Mouse (Mus musculus) liver, embryonic 11.5 days (tissue): ENCODE data around the gene Dll1. TPM values are rescaled to one million over a fixed set of nuclear protein-coding genes. Genes with fewer than 3 reads are reported as not detected.
A peak's percentile ranks its signal among the peaks of the same experiment; 100 is the strongest.

Experiments used
- ATAC-seq: fragments of 200-750 bp; cut with Nextera tagmentation; replicated peaks from 2 replicates; pipeline ENCODE4 v1.8.0; 2017; ENCODE audit warnings: moderate number of reproducible peaks, mild to moderate bottlenecking, moderate TSS enrichment, moderate library complexity; ENCODE audit not compliant: low FRiP score
- DNase-seq: peaks from one replicate; pipeline ENCODE4 v3.0.0-alpha.2; 2017; ENCODE audit warnings: low spot score
- H3K27ac ChIP-seq: fragments of 300-500 bp; sonication (generic); 2 replicates; pipeline ENCODE4 v1.5.1; 2014; ENCODE audit warnings: mild to moderate bottlenecking, low read depth, low read length, control low read depth
- H3K27me3 ChIP-seq: fragments of 300-500 bp; sonication (generic); replicated peaks from 2 replicates; pipeline ENCODE4 v1.6.1; 2014; ENCODE audit warnings: low read length, mixed read lengths; ENCODE audit not compliant: control insufficient read depth, insufficient read depth
- H3K36me3 ChIP-seq: fragments of 300-500 bp; sonication (generic); 2 replicates; pipeline ENCODE4 v1.6.1; 2014; ENCODE audit warnings: mild to moderate bottlenecking, low read length, moderate library complexity, mixed read lengths; ENCODE audit not compliant: control insufficient read depth, insufficient read depth
- H3K4me1 ChIP-seq: fragments of 300-500 bp; sonication (generic); replicated peaks from 2 replicates; pipeline ENCODE4 v1.6.1; 2014; ENCODE audit warnings: low read length, mixed read lengths; ENCODE audit not compliant: control insufficient read depth, insufficient read depth
- H3K4me2 ChIP-seq: fragments of 300-500 bp; sonication (generic); 2 replicates; pipeline ENCODE4 v1.6.1; 2014; ENCODE audit warnings: mild to moderate bottlenecking, control low read depth, moderate library complexity
- H3K4me3 ChIP-seq: fragments of 300-500 bp; sonication (generic); 2 replicates; pipeline ENCODE4 v1.5.1; 2014; ENCODE audit warnings: low read depth, low read length, control low read depth
- H3K9ac ChIP-seq: fragments of 300-500 bp; sonication (generic); 2 replicates; pipeline ENCODE4 v1.6.1; 2014; ENCODE audit warnings: low read depth, low read length, control low read depth
- H3K9me3 ChIP-seq: fragments of 300-500 bp; sonication (generic); 2 replicates; pipeline ENCODE4 v1.6.1; 2016; ENCODE audit warnings: low read length, inconsistent platforms, mixed read lengths; ENCODE audit not compliant: control insufficient read depth
- WGBS: fragments of 180-500 bp; shearing (Covaris S2); extraction: QIAGEN DNeasy Blood & Tissue Kit; methylation state at CpG from one replicate; pipeline ENCODE4 v1.1.7; 2014; 5-methylcytosine and 5-hydroxymethylcytosine counted together
- polyA plus RNA-seq: library from polyadenylated mRNA; unstranded; fragments of >200 nt; fragmentation: Nextera tagmentation; extraction: Ambion mirVana; gene quantifications from 2 replicates; pipeline ENCODE4 v1.2.1, GENCODE M21; 2014

Gene Dll1
- polyA plus RNA-seq, 1 experiment from 2014 or later: 2.2 TPM

GRCm38 (mm10) chr17:15356526-15356925 is 20.1 kb downstream of the Dll1 start:
- no peak overlapping the region for H3K27ac ChIP-seq
- H3K36me3 ChIP-seq: no peaks in the 10 kb centered on the region
- H3K9ac ChIP-seq: no peak overlapping the region
- ATAC-seq: no peak
- WGBS: 80% methylated on average over 5 of the region's 5 CpGs
- no peak for DNase-seq
- no peaks in the 10 kb centered on the region for H3K27me3 ChIP-seq
- no peak overlapping the region for H3K4me3 ChIP-seq
- no peaks in the 10 kb centered on the region for H3K9me3 ChIP-seq
- no peaks in the 10 kb centered on the region for H3K4me1 ChIP-seq
- H3K4me2 ChIP-seq: no peak overlapping the region

- ATAC-seq (no peak), DNase-seq (no peak)
- Histone ChIP-seq H3K27me3 (no peaks in the 10 kb centered on the region), H3K4me2 (no peak overlapping the region), H3K36me3 (no peaks in the 10 kb centered on the region), H3K9me3 (no peaks in the 10 kb centered on the region), H3K4me3 (no peak overlapping the region), H3K27ac (no peak overlapping the region), H3K9ac (no peak overlapping the region), H3K4me1 (no peaks in the 10 kb centered on the region)
- WGBS: 86% methylated on average over 3 of the region's 3 CpGs
These were observed 21.6 kb downstream of the Dll1 start for GRCm38 (mm10) chr17:15355072-15355471.

GRCm38 (mm10) chr17:15354006-15354405 is 22.7 kb downstream of the Dll1 start:
- Histone ChIP-seq H3K36me3 (no peaks in the 10 kb centered on the region), H3K27ac (no peak overlapping the region), H3K4me1 (no peaks in the 10 kb centered on the region), H3K27me3 (no peaks in the 10 kb centered on the region), H3K9ac (no peak overlapping the region), H3K9me3 (no peaks in the 10 kb centered on the region), H3K4me3 (no peak overlapping the region), H3K4me2 (no peak overlapping the region)
- ATAC-seq (no peak), DNase-seq (no peak)
- WGBS: 76% methylated on average over 2 of the region's 2 CpGs

GRCm38 (mm10) chr17:15352869-15353610 is 23.6 kb downstream of the Dll1 start:
- no peak for DNase-seq
- no peaks in the 10 kb centered on the region for H3K9me3 ChIP-seq
- H3K27ac ChIP-seq: no peak overlapping the region
- no peaks in the 10 kb centered on the region for H3K36me3 ChIP-seq
- WGBS: 62% methylated on average over 10 of the region's 10 CpGs
- H3K27me3 ChIP-seq: no peaks in the 10 kb centered on the region
- no peak overlapping the region for H3K4me3 ChIP-seq
- H3K4me1 ChIP-seq: no peaks in the 10 kb centered on the region
- ATAC-seq: no peak
- no peak overlapping the region for H3K4me2 ChIP-seq
- H3K9ac ChIP-seq: no peak overlapping the region

- no peak overlapping the region for H3K4me2 ChIP-seq
- H3K9me3 ChIP-seq: no peaks in the 10 kb centered on the region
- ATAC-seq (no peak), DNase-seq (no peak)
- no peak overlapping the region for H3K4me3 ChIP-seq
- H3K9ac ChIP-seq: no peak overlapping the region
- H3K27ac ChIP-seq: no peak overlapping the region
- H3K4me1 ChIP-seq: no peaks in the 10 kb centered on the region
- H3K27me3 ChIP-seq: no peaks in the 10 kb centered on the region
- H3K36me3 ChIP-seq: no peaks in the 10 kb centered on the region
- WGBS: 81% methylated on average over 2 of the region's 2 CpGs
These were observed 26.5 kb downstream of the Dll1 start for GRCm38 (mm10) chr17:15350152-15350551.

GRCm38 (mm10) chr17:15343071-15343822 is 33.4 kb downstream of the Dll1 start:
- H3K4me2 ChIP-seq: peak overlapping the region; percentile 21; the same call in 1 of the 2 replicates
- no peaks in the 10 kb centered on the region for H3K4me1 ChIP-seq
- no peak overlapping the region for H3K4me3 ChIP-seq
- no peaks in the 10 kb centered on the region for H3K36me3 ChIP-seq
- H3K27me3 ChIP-seq: no peaks in the 10 kb centered on the region
- H3K27ac ChIP-seq: no peak overlapping the region
- H3K9ac ChIP-seq: no peak overlapping the region
- DNase-seq: no peak
- H3K9me3 ChIP-seq: no peaks in the 10 kb centered on the region
- no peak; the same call in 1 of the 2 replicates for ATAC-seq
- 37% methylated on average over 14 of the region's 14 CpGs for WGBS

- Histone ChIP-seq H3K27ac (no peak overlapping the region), H3K4me2 (no peak overlapping the region), H3K4me3 (no peak overlapping the region), H3K27me3 (no peaks in the 10 kb centered on the region), H3K9ac (no peak overlapping the region), H3K36me3 (no peaks in the 10 kb centered on the region), H3K4me1 (no peaks in the 10 kb centered on the region), H3K9me3 (no peaks in the 10 kb centered on the region)
- no peak for ATAC-seq
- no peak for DNase-seq
- 85% methylated on average over 1 of the region's 1 CpGs for WGBS
These were observed 38.8 kb downstream of the Dll1 start for GRCm38 (mm10) chr17:15337906-15338305.

- H3K4me3 ChIP-seq: no peak overlapping the region
- H3K9me3 ChIP-seq: no peaks in the 10 kb centered on the region
- no peaks in the 10 kb centered on the region for H3K4me1 ChIP-seq
- no peak overlapping the region for H3K27ac ChIP-seq
- ATAC-seq (no peak), DNase-seq (no peak)
- H3K27me3 ChIP-seq: no peaks in the 10 kb centered on the region
- 76% methylated on average over 10 of the region's 10 CpGs for WGBS
- no peak overlapping the region for H3K4me2 ChIP-seq
- H3K36me3 ChIP-seq: no peaks in the 10 kb centered on the region
- no peak overlapping the region for H3K9ac ChIP-seq
These were observed 46.8 kb downstream of the Dll1 start for GRCm38 (mm10) chr17:15329740-15330318.
